Mouse (Mus musculus) adrenal gland, postnatal 14 days (tissue): ENCODE measurements around the gene Pak1. TPM values are rescaled to one million over a fixed set of nuclear protein-coding genes. Genes with fewer than 3 reads are reported as not detected.
A peak's percentile ranks its signal among the peaks of the same experiment; 100 is the strongest.

ENCODE experiments used
- DNase-seq: peaks from one replicate; pipeline ENCODE4 v3.0.0; 2021; ENCODE audit warnings: mixed read lengths
- total RNA-seq: library from RNA; stranded (reverse); gene quantifications from 2 replicates; pipeline ENCODE4 v1.2.3, GENCODE M21; 2021

The Pak1 gene
- total RNA-seq, 1 experiment from 2014 or later, result 15.5 TPM

GRCm38 (mm10) chr7:97777191-97777590, 11.2 kb upstream of the Pak1 start:
- DNase-seq, result no peak

- DNase-seq, result no peak
Observed at GRCm38 (mm10) chr7:97780222-97780621, 8.1 kb upstream of the Pak1 start.

GRCm38 (mm10) chr7:97780815-97781214, 7.5 kb upstream of the Pak1 start:
- no peak for DNase-seq

- no peak for DNase-seq
Observed at GRCm38 (mm10) chr7:97781496-97781895, 6.8 kb upstream of the Pak1 start.

- no peak for DNase-seq
Observed at GRCm38 (mm10) chr7:97783523-97783922, 4.8 kb upstream of the Pak1 start.

GRCm38 (mm10) chr7:97788669-97789483, 535 bp downstream of the Pak1 start:
- peak; percentile 21 for DNase-seq

GRCm38 (mm10) chr7:97790272-97790671, 1.9 kb downstream of the Pak1 start:
- DNase-seq, result no peak

- DNase-seq, result no peak
Observed at GRCm38 (mm10) chr7:97792324-97792723, 4.0 kb downstream of the Pak1 start.

- no peak for DNase-seq
Observed at GRCm38 (mm10) chr7:97803116-97803515, 14.8 kb downstream of the Pak1 start.

GRCm38 (mm10) chr7:97804245-97805066, 16.1 kb downstream of the Pak1 start:
- DNase-seq, result no peak

GRCm38 (mm10) chr7:97805067-97805365, 16.7 kb downstream of the Pak1 start:
- DNase-seq, result no peak

- no peak for DNase-seq
Observed at GRCm38 (mm10) chr7:97809307-97809706, 21.0 kb downstream of the Pak1 start.

- no peak for DNase-seq
Observed at GRCm38 (mm10) chr7:97821875-97822274, 33.5 kb downstream of the Pak1 start.

GRCm38 (mm10) chr7:97829091-97829490, 40.8 kb downstream of the Pak1 start:
- no peak for DNase-seq

- DNase-seq, result no peak
Observed at GRCm38 (mm10) chr7:97830739-97831138, 42.4 kb downstream of the Pak1 start.

- DNase-seq, result no peak
Observed at GRCm38 (mm10) chr7:97832987-97833386, 44.6 kb downstream of the Pak1 start.

GRCm38 (mm10) chr7:97838574-97838973, 50.2 kb downstream of the Pak1 start:
- DNase-seq, result no peak

- DNase-seq, result no peak
Observed at GRCm38 (mm10) chr7:97841311-97841710, 53.0 kb downstream of the Pak1 start.

- no peak for DNase-seq
Observed at GRCm38 (mm10) chr7:97842332-97842731, 54.0 kb downstream of the Pak1 start.

GRCm38 (mm10) chr7:97842806-97843570, 54.6 kb downstream of the Pak1 start:
- peak; percentile 84 for DNase-seq

- no peak for DNase-seq
Observed at GRCm38 (mm10) chr7:97844419-97844818, 56.1 kb downstream of the Pak1 start.

- DNase-seq, result peak; percentile 76
Observed at GRCm38 (mm10) chr7:97845546-97845945, 57.2 kb downstream of the Pak1 start.

- DNase-seq, result no peak
Observed at GRCm38 (mm10) chr7:97846539-97846938, 58.2 kb downstream of the Pak1 start.
